Mouse (Mus musculus) frontal cortex, postnatal 14 days (tissue): ENCODE results near the gene Ctnna3.
"Not testable (repeated sequence)": the region's sequence is repeated elsewhere in the genome, so short reads cannot be mapped to it uniquely, and the experiment has no call there.

Experiments used
- DNase-seq, 2 experiments: peaks; one replicate each; pipeline ENCODE4 v3.0.0; 2022; ENCODE audit warnings: low spot score in 2 of 2

Ctnna3 gene

DNA sequence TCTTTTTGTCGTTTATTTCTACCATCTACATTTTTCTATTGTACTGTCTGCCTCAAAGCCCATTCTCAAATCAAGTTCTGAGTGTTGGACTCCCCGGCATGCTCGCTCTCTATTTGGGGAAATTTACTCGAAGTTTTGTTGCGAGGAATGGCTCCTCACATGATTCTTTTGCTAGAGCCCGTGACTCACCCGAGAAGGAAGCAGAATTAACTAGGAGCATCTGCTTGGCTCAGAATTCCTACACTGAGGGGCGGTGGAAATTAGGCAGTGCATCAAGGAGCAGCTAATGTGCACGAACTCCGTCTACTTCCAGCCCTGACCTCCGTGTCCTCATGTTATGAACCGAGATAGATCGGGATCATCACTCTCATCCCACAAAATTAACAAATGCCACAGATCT lies 751.8 kb downstream of the Ctnna3 start:
- DNase-seq: peak in 1 of 2 experiments; percentile 13

DNA sequence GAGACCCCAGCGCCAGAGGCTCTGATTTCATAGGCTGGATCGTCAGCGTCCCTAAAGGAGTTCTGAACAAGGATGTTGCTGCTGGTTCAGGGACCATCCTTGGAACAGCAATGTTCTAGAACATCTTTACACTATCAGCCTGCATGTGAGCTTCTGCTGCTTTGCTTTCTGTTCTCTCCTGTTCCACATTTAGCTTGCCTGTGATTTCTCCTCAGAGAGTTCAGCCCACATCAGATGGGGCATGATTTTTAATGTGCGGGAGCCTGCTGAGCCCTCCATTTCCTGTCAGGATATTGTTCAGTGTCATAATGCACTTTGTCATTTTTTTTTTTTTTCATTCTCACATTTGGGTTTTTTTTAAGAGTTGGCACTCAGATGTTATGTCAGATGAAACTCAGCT lies 752.8 kb downstream of the Ctnna3 start:
- DNase-seq: peak in 1 of 2 experiments; percentile 7

GRCm38 (mm10) chr10:64188046-64188445 lies 758.1 kb downstream of the Ctnna3 start:
- DNase-seq: no peak

GRCm38 (mm10) chr10:64197584-64197983 lies 767.7 kb downstream of the Ctnna3 start:
- DNase-seq: no peak

GRCm38 (mm10) chr10:64215632-64216031 lies 785.7 kb downstream of the Ctnna3 start:
- DNase-seq: no peak

GRCm38 (mm10) chr10:64223023-64223422 lies 793.1 kb downstream of the Ctnna3 start:
- no peak for DNase-seq

GRCm38 (mm10) chr10:64224007-64224406 lies 794.1 kb downstream of the Ctnna3 start:
- DNase-seq: no peak

DNA sequence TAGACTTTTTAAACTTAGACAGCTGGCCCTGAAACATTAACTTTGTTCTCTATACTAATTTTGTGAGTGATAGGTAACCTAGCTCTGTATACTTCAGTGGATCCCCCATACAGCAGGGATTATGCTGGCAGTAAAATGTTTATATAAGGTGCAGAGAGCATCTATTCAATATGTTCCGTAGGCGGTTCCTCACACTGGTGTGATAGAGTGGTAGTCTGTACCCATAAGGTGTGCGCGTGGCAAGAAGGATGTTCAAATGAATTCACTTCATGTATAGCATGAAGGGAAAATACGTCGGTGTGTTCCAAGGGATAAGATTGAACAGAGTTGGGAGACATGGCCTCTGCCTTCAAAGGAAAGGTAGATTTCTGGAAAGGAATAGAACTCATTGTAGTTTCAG lies 794.5 kb downstream of the Ctnna3 start:
- DNase-seq: no peak

DNA sequence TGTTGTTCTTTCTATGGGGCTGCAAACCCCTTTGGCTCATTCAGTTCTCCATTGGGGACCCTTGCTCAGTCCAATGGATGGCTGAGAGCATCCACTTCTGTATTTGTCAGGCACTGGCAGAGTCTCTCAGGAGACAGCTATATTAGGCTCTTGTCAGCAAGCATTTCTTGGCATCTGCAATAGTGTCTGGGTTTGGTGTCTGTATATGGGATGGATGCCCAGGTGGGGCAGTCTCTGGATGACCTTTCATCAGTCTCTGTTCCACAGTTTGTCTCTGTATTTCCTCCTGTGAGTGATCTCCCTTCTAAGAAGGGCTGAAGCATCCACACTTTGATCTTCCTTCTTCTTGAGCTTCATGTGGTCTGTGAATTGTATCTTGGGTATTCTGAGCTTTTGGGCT lies 795.9 kb downstream of the Ctnna3 start:
- not testable (repeated sequence) for DNase-seq

- no peak for DNase-seq
Observed at GRCm38 (mm10) chr10:64243421-64243820, 813.5 kb downstream of the Ctnna3 start.

DNA sequence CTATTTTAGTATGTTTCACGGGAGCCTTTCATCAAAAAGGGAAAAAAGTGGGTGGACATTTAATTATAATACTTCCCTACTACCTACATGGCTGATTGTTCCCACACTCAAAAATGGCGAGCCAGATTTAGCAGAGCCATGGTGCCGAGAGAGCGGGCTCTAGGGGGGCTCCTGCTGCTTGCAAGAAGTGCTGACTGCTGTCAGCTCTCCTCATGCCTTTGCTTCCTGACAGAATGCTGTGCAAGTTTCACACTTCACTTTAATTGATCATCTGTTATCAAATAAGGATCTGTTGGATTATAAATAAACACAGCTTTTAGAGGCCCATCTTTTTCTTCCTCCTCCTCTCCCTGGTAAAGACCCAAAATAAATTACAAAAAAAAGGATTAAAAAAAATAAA lies 838.3 kb downstream of the Ctnna3 start:
- DNase-seq: peak; percentile 10 to 20

- no peak for DNase-seq
Observed at GRCm38 (mm10) chr10:64275143-64275542, 845.2 kb downstream of the Ctnna3 start.

- no peak for DNase-seq
Observed at GRCm38 (mm10) chr10:64278836-64279235, 848.9 kb downstream of the Ctnna3 start.

GRCm38 (mm10) chr10:64305802-64306201 lies 875.9 kb downstream of the Ctnna3 start:
- DNase-seq: no peak

GRCm38 (mm10) chr10:64311622-64312292 lies 881.9 kb downstream of the Ctnna3 start:
- DNase-seq: peak in 1 of 2 experiments; percentile 8

GRCm38 (mm10) chr10:64320332-64320731 lies 890.4 kb downstream of the Ctnna3 start:
- no peak for DNase-seq

- no peak for DNase-seq
Observed at GRCm38 (mm10) chr10:64342702-64343379, 912.9 kb downstream of the Ctnna3 start.

- no peak for DNase-seq
Observed at GRCm38 (mm10) chr10:64373288-64373687, 943.4 kb downstream of the Ctnna3 start.

GRCm38 (mm10) chr10:64377751-64378150 lies 947.9 kb downstream of the Ctnna3 start:
- DNase-seq: no peak

DNA sequence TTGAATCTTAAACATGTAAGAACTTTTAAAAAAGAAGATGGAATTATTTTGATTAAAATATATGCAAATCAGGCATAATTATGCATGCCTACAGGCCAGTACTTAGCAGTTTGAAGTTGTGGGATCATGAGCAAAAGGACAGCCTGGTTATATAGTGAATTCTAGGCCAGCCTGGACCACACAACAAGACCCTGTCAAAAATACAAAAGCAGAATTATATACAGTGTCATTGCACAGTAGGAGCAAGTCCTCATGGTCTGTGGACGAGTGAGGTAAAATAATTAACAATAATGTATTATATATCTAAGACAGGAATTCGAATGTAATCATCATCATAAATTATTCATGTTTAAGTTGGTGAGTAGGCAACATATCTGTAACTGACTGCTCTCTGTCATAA lies 966.7 kb downstream of the Ctnna3 start:
- DNase-seq: no peak

DNA sequence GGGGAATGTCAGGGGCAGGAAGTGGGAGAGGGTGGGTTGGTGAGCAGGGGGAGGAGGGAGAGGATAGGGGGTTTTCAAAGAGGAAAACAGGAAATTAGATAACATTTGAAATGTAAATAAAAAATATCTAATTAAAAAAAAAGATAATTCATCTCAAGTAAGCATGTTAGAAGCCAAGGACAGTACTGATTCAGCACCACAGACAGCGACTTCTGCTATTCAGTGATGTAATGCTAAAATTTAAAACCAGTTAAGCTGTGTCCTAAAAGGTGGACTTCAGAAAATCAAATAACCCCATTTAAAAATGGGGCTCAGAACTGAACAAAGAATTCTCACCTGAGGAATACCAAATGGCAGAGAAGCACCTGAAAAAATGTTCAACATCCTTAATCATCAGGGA lies 988.5 kb downstream of the Ctnna3 start:
- not testable (repeated sequence) for DNase-seq

GRCm38 (mm10) chr10:64438736-64439135 lies 1008.8 kb downstream of the Ctnna3 start:
- no peak for DNase-seq

DNA sequence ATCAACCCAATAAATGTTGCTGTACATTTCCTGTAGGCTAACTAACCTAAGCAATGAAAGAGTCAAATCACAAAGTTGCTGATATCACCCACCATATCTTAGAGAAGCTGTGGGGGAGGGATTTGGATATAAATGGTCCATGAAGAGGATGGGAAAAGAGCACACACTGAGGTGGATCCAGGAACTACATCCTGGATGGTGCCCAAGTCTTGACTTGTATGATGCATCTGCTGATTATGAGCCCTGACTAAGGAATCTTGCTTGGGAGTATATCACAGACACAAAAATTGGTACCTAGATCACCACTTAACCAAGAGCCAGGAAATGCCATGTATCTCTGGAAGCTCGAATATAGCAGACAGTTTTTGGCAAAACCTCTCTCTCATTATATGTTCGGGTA lies 1018.7 kb downstream of the Ctnna3 start:
- DNase-seq: no peak
